Mouse (Mus musculus) liver, postnatal 0 days (tissue): ENCODE measurements at regions not wholly inside any gene's neighbourhood (a gene's known extent, or its start where the extent isn't known, plus 50 kb on each side); places are given as distances from the start of the nearest gene placed in this dataset.

Experiments used
- ATAC-seq: fragments of 200-750 bp; cut with Nextera tagmentation; 2 replicates; pipeline ENCODE4 v1.8.0; 2017; ENCODE audit warnings: mild to moderate bottlenecking, moderate library complexity
- DNase-seq: peaks from one replicate; pipeline ENCODE4 v3.0.0-alpha.2; 2016
- H3K27ac ChIP-seq: fragments of 300-500 bp; sonication (generic); 2 replicates; pipeline ENCODE4 v1.5.1; 2014; ENCODE audit warnings: antibody characterized with exemption, moderate library complexity, mild to moderate bottlenecking, low read depth
- H3K27me3 ChIP-seq: fragments of 300-500 bp; sonication (generic); 2 replicates; pipeline ENCODE4 v1.6.1; 2014; ENCODE audit warnings: low read length, control low read depth, mixed read lengths; ENCODE audit not compliant: insufficient read depth
- H3K36me3 ChIP-seq: fragments of 300-500 bp; sonication (generic); replicated peaks from 2 replicates; pipeline ENCODE4 v1.6.1; 2014; ENCODE audit warnings: mild to moderate bottlenecking, control low read depth, low read length, moderate library complexity, mixed read lengths; ENCODE audit not compliant: insufficient read depth
- H3K4me1 ChIP-seq: fragments of 300-500 bp; sonication (generic); 2 replicates; pipeline ENCODE4 v1.6.1; 2014; ENCODE audit warnings: antibody characterized with exemption, mild to moderate bottlenecking, control low read depth; ENCODE audit not compliant: insufficient read depth
- H3K4me2 ChIP-seq: fragments of 300-500 bp; sonication (generic); 2 replicates; pipeline ENCODE4 v1.6.1; 2014; ENCODE audit warnings: low read depth, mild to moderate bottlenecking, low read length, moderate library complexity, mixed read lengths
- H3K4me3 ChIP-seq: fragments of 300-500 bp; sonication (generic); 2 replicates; pipeline ENCODE4 v1.5.1; 2014; ENCODE audit warnings: low read depth, low read length
- H3K9ac ChIP-seq: fragments of 300-500 bp; sonication (generic); replicated peaks from 2 replicates; pipeline ENCODE4 v1.6.1; 2014; ENCODE audit warnings: mild to moderate bottlenecking, moderate library complexity
- H3K9me3 ChIP-seq: fragments of 300-500 bp; sonication (generic); 2 replicates; pipeline ENCODE4 v1.6.1; 2016; ENCODE audit warnings: mild to moderate bottlenecking, control low read depth, low read length, mixed read lengths
- CTCF ChIP-seq: sonication (generic); IDR thresholded peaks from 2 replicates; pipeline ENCODE4 v1.5.1; 2016; ENCODE audit warnings: antibody characterized with exemption, low read depth
- EP300 ChIP-seq: IDR thresholded peaks from 2 replicates; pipeline ENCODE4 v1.6.1; 2016; ENCODE audit warnings: antibody characterized with exemption, low read depth, mild to moderate bottlenecking
- WGBS: fragments of 180-500 bp; shearing (Covaris S2); extraction: QIAGEN DNeasy Blood & Tissue Kit; methylation state at CpG from one replicate; pipeline ENCODE4 v1.1.7; 2014; ENCODE audit not compliant: insufficient replicate concordance; 5-methylcytosine and 5-hydroxymethylcytosine counted together

- Histone ChIP-seq H3K4me1 (no peaks in the 10 kb centered on the region), H3K36me3 (no peaks in the 10 kb centered on the region), H3K27me3 (no peaks in the 10 kb centered on the region), H3K9ac (no peak overlapping the region), H3K4me3 (no peak overlapping the region), H3K27ac (no peak overlapping the region), H3K4me2 (no peak overlapping the region), H3K9me3 (no peaks in the 10 kb centered on the region)
- ATAC-seq (no peak), DNase-seq (no peak)
- no peak for TF ChIP-seq EP300
- TF ChIP-seq CTCF: no peak
- WGBS: 82% methylated on average over 6 of the region's 6 CpGs
These were observed 194.7 kb upstream of the Esrrg start for GRCm38 (mm10) chr1:187413881-187414280.

GRCm38 (mm10) chr1:187418186-187419140 is 190.1 kb upstream of the Esrrg start:
- H3K9me3 ChIP-seq: no peaks in the 10 kb centered on the region
- no peaks in the 10 kb centered on the region for H3K36me3 ChIP-seq
- ATAC-seq (no peak), DNase-seq (no peak)
- no peaks in the 10 kb centered on the region for H3K27me3 ChIP-seq
- H3K4me2 ChIP-seq: no peak overlapping the region
- H3K4me1 ChIP-seq: no peaks in the 10 kb centered on the region
- no peak overlapping the region for H3K4me3 ChIP-seq
- 85% methylated on average over 20 of the region's 20 CpGs for WGBS
- TF ChIP-seq EP300 (no peak), CTCF (no peak)
- H3K27ac ChIP-seq: no peak overlapping the region
- no peak overlapping the region for H3K9ac ChIP-seq

GRCm38 (mm10) chr1:187428536-187429215 is 179.9 kb upstream of the Esrrg start:
- TF ChIP-seq CTCF (no peak), EP300 (no peak)
- DNase-seq: no peak
- no peak overlapping the region for H3K9ac ChIP-seq
- 69% methylated on average over 9 of the region's 9 CpGs for WGBS
- ATAC-seq: no peak
- H3K27ac ChIP-seq: no peak overlapping the region
- no peak overlapping the region for H3K4me2 ChIP-seq
- no peak overlapping the region for H3K4me3 ChIP-seq
- no peaks in the 10 kb centered on the region for H3K27me3 ChIP-seq
- no peaks in the 10 kb centered on the region for H3K9me3 ChIP-seq
- no peaks in the 10 kb centered on the region for H3K36me3 ChIP-seq
- no peaks in the 10 kb centered on the region for H3K4me1 ChIP-seq

GRCm38 (mm10) chr1:187433716-187434634 is 174.6 kb upstream of the Esrrg start:
- H3K4me1 ChIP-seq: no peaks in the 10 kb centered on the region
- no peaks in the 10 kb centered on the region for H3K9me3 ChIP-seq
- H3K36me3 ChIP-seq: no peaks in the 10 kb centered on the region
- DNase-seq (no peak), ATAC-seq (no peak)
- no peak overlapping the region for H3K9ac ChIP-seq
- TF ChIP-seq EP300: no peak
- TF ChIP-seq CTCF: no peak
- no peaks in the 10 kb centered on the region for H3K27me3 ChIP-seq
- H3K4me2 ChIP-seq: no peak overlapping the region
- no peak overlapping the region for H3K4me3 ChIP-seq
- H3K27ac ChIP-seq: no peak overlapping the region
- 77% methylated on average over 24 of the region's 24 CpGs for WGBS

GRCm38 (mm10) chr1:187439170-187439914 is 169.2 kb upstream of the Esrrg start:
- 82% methylated on average over 20 of the region's 20 CpGs for WGBS
- no peak for TF ChIP-seq EP300
- TF ChIP-seq CTCF: no peak
- no peaks in the 10 kb centered on the region for H3K4me1 ChIP-seq

More at GRCm38 (mm10) chr1:187439170-187439914, 169.2 kb upstream of the Esrrg start:
- H3K4me3 ChIP-seq: no peak overlapping the region
- H3K4me2 ChIP-seq: no peak overlapping the region
- H3K27me3 ChIP-seq: no peaks in the 10 kb centered on the region
- H3K36me3 ChIP-seq: no peaks in the 10 kb centered on the region
- H3K9ac ChIP-seq: no peak overlapping the region
- H3K27ac ChIP-seq: no peak overlapping the region
- no peak for ATAC-seq
- DNase-seq: no peak
- no peaks in the 10 kb centered on the region for H3K9me3 ChIP-seq
